Mouse (Mus musculus) neural tube, embryonic 11.5 days (tissue): ENCODE results near the gene Bcl11b. TPM values are rescaled to one million over a fixed set of nuclear protein-coding genes. Genes with fewer than 3 reads are reported as not detected.

ENCODE experiments used
- ATAC-seq: fragments of 200-750 bp; cut with Nextera tagmentation; 2 replicates; pipeline ENCODE4 v1.8.0; 2017; ENCODE audit warnings: moderate number of reproducible peaks, mild to moderate bottlenecking, moderate TSS enrichment, moderate library complexity; ENCODE audit not compliant: insufficient read depth, low FRiP score, low TSS enrichment
- DNase-seq: peaks from one replicate; pipeline ENCODE4 v3.0.0-alpha.2; 2015; ENCODE audit warnings: low spot score
- H3K27ac ChIP-seq: fragments of 300-500 bp; sonication (generic); 2 replicates; pipeline ENCODE4 v1.5.1; 2014; ENCODE audit warnings: low read depth, mild to moderate bottlenecking, low read length
- H3K27me3 ChIP-seq: fragments of 300-500 bp; sonication (generic); 2 replicates; pipeline ENCODE4 v1.6.1; 2014; ENCODE audit warnings: mild to moderate bottlenecking, low read length, mixed read lengths; ENCODE audit not compliant: control insufficient read depth, insufficient read depth
- H3K36me3 ChIP-seq: fragments of 300-500 bp; sonication (generic); 2 replicates; pipeline ENCODE4 v1.6.1; 2014; ENCODE audit warnings: mild to moderate bottlenecking, low read length, moderate library complexity, mixed read lengths; ENCODE audit not compliant: control insufficient read depth, insufficient read depth
- H3K4me1 ChIP-seq: fragments of 300-500 bp; sonication (generic); 2 replicates; pipeline ENCODE4 v1.6.1; 2014; ENCODE audit warnings: low read length, mixed read lengths; ENCODE audit not compliant: control insufficient read depth, insufficient read depth
- H3K4me2 ChIP-seq: fragments of 300-500 bp; sonication (generic); 2 replicates; pipeline ENCODE4 v1.6.1; 2014; ENCODE audit warnings: low read depth, mild to moderate bottlenecking, moderate library complexity
- H3K4me3 ChIP-seq: fragments of 300-500 bp; sonication (generic); 2 replicates; pipeline ENCODE4 v1.5.1; 2014; ENCODE audit warnings: low read depth, low read length
- H3K9ac ChIP-seq: fragments of 300-500 bp; sonication (generic); 2 replicates; pipeline ENCODE4 v1.6.1; 2014; ENCODE audit warnings: mild to moderate bottlenecking, low read length
- H3K9me3 ChIP-seq: fragments of 300-500 bp; sonication (generic); 2 replicates; pipeline ENCODE4 v1.6.1; 2016; ENCODE audit warnings: low read length; ENCODE audit not compliant: control insufficient read depth
- WGBS: fragments of 180-500 bp; shearing (Covaris S2); extraction: QIAGEN DNeasy Blood & Tissue Kit; methylation state at CpG from one replicate; pipeline ENCODE4 v1.1.7; 2014; 5-methylcytosine and 5-hydroxymethylcytosine counted together
- polyA plus RNA-seq: library from polyadenylated mRNA; unstranded; fragments of >200 nt; fragmentation: Nextera tagmentation; extraction: Ambion mirVana; gene quantifications from 2 replicates; pipeline ENCODE4 v1.2.1, GENCODE M21; 2014

Gene Bcl11b
- polyA plus RNA-seq, 1 experiment from 2014 or later: 9.4 TPM

DNA sequence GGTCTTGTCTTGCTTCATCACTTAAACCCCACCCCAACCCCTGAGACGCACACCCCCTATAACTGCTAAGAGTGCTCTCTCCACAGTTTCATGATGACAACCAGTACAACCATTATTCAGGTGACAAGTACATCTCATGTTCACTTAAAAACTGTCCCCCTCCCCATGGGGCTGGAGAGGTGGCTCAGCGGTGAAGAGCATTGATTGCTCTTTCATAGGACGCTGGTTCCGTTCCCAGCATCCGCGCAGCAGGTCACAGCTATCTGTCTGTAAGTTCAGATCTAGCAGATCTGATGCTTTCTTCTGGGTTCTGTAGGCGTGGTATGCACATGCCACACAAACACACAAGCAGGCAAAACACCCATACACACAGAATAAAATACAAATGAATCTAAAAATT lies 81.2 kb downstream of the Bcl11b start:
- Histone ChIP-seq H3K4me3 (no peak overlapping the region), H3K27me3 (no peaks in the 10 kb centered on the region), H3K9ac (no peak overlapping the region), H3K36me3 (peaks cover under 1% of the 10 kb centered on the region; the same call in 1 of the 2 replicates), H3K9me3 (no peaks in the 10 kb centered on the region), H3K4me2 (no peak overlapping the region), H3K4me1 (peaks cover 11% of the 10 kb centered on the region), H3K27ac (no peak overlapping the region)
- DNase-seq (no peak), ATAC-seq (no peak)
- 92% methylated on average over 7 of the region's 7 CpGs for WGBS

GRCm38 (mm10) chr12:107921566-107921965 lies 81.8 kb downstream of the Bcl11b start:
- Histone ChIP-seq H3K27ac (no peak overlapping the region), H3K9ac (no peak overlapping the region), H3K4me1 (peaks cover 11% of the 10 kb centered on the region), H3K27me3 (no peaks in the 10 kb centered on the region), H3K4me3 (no peak overlapping the region), H3K36me3 (peaks cover 7% of the 10 kb centered on the region), H3K9me3 (peaks cover under 1% of the 10 kb centered on the region), H3K4me2 (no peak overlapping the region)
- DNase-seq: no peak
- ATAC-seq: no peak
- WGBS: 90% methylated on average over 7 of the region's 7 CpGs

- no peak for ATAC-seq
- H3K9me3 ChIP-seq: peaks cover 3% of the 10 kb centered on the region
- H3K4me3 ChIP-seq: no peak overlapping the region
- H3K27ac ChIP-seq: no peak overlapping the region
- H3K4me2 ChIP-seq: no peak overlapping the region
- H3K27me3 ChIP-seq: no peaks in the 10 kb centered on the region
- H3K36me3 ChIP-seq: peaks cover 11% of the 10 kb centered on the region
- no peak overlapping the region for H3K9ac ChIP-seq
- 61% methylated on average over 6 of the region's 6 CpGs for WGBS
- DNase-seq: no peak
- peaks cover 11% of the 10 kb centered on the region for H3K4me1 ChIP-seq
Measured at GRCm38 (mm10) chr12:107921154-107921553, 82.2 kb downstream of the Bcl11b start.

DNA sequence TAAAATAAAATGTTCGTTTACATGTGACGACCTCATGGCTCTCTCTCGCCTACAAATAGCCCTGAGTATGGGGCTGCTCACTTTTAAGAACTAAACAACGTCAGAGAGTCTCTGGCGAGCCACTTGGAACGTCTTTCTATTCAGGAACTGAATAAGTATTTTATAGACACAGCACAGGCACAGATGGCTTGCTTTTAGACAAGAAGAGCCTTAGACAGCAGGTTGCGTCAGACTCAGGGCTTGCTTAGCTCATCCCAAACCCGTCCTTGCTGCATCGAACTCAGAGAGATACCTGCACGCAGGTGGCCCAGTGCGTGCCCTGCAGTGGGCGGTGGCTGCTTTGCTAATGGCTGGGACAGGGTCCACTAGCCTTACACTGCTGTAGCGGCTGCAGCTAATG lies 82.7 kb downstream of the Bcl11b start:
- WGBS: 78% methylated on average over 13 of the region's 13 CpGs
- Histone ChIP-seq H3K27ac (no peak overlapping the region), H3K4me2 (no peak overlapping the region)

GRCm38 (mm10) chr12:107920076-107920475 lies 83.3 kb downstream of the Bcl11b start:
- ATAC-seq: no peak
- Histone ChIP-seq H3K27ac (no peak overlapping the region), H3K27me3 (no peaks in the 10 kb centered on the region), H3K36me3 (peaks cover 21% of the 10 kb centered on the region), H3K4me1 (peaks cover 10% of the 10 kb centered on the region), H3K9ac (no peak overlapping the region), H3K4me2 (no peak overlapping the region), H3K4me3 (no peak overlapping the region), H3K9me3 (peaks cover 7% of the 10 kb centered on the region)
- no peak for DNase-seq
- 81% methylated on average over 2 of the region's 2 CpGs for WGBS

More for the DNA sequence above, 82.7 kb downstream of the Bcl11b start:
- Histone ChIP-seq H3K4me1 (peaks cover 11% of the 10 kb centered on the region), H3K36me3 (peaks cover 15% of the 10 kb centered on the region), H3K9ac (no peak overlapping the region), H3K9me3 (peaks cover 3% of the 10 kb centered on the region), H3K4me3 (no peak overlapping the region), H3K27me3 (no peaks in the 10 kb centered on the region)
- ATAC-seq: no peak
- no peak for DNase-seq

GRCm38 (mm10) chr12:107918779-107919178 lies 84.6 kb downstream of the Bcl11b start:
- H3K4me3 ChIP-seq: no peak overlapping the region
- no peak overlapping the region for H3K4me2 ChIP-seq
- peaks cover 7% of the 10 kb centered on the region for H3K9me3 ChIP-seq
- no peak overlapping the region for H3K9ac ChIP-seq
- DNase-seq (no peak), ATAC-seq (no peak)
- H3K36me3 ChIP-seq: peaks cover 21% of the 10 kb centered on the region
- 87% methylated on average over 6 of the region's 6 CpGs for WGBS
- H3K27ac ChIP-seq: no peak overlapping the region
- H3K4me1 ChIP-seq: peaks cover 7% of the 10 kb centered on the region
- H3K27me3 ChIP-seq: no peaks in the 10 kb centered on the region

DNA sequence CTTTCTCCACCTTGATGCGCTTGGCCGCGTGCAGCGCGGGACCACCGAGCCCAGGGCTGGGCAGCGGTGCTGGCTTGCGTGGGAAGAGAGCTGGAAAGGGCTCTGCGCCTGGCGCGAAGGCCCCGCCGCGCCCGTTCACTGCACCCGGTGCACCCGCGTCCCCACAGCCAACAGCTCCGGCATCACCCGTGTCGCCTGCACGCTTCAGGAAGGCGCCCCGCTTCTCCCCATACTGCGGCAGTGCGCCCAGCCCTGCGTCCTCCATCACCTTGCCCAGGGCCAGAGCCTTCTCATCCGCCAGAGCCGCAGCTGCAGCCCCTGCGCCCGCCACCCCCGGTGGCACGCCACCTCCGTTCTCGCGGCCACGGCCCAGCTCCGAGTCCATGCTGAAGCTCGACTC lies 87.4 kb downstream of the Bcl11b start:
- H3K36me3 ChIP-seq: peaks cover 21% of the 10 kb centered on the region
- no peak for ATAC-seq
- no peak for DNase-seq
- peaks cover 7% of the 10 kb centered on the region for H3K9me3 ChIP-seq
- H3K27me3 ChIP-seq: no peaks in the 10 kb centered on the region
- no peak overlapping the region for H3K9ac ChIP-seq
- H3K4me2 ChIP-seq: no peak overlapping the region
- no peak overlapping the region for H3K4me3 ChIP-seq
- H3K27ac ChIP-seq: no peak overlapping the region
- peaks cover 3% of the 10 kb centered on the region for H3K4me1 ChIP-seq
- WGBS: 99% methylated on average over 30 of the region's 39 CpGs

DNA sequence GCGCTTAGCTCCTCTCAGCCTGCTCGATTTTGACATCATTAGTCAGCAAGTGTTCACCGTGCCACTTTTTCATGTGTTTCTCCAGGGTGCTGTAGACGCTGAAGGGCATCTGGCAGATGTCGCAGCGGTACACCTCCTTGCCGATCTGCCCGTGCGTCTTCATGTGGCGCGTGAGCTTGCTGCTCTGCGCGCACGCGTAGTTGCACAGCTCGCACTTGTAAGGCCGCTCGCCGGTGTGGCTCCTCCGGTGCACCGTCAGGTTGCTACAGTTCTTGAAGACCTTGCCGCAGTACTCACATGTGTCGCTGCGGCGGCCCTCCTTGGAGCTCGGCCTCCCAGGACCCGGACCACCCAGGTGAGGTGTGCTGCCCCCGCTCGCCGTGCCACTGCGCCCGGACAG lies 88.0 kb downstream of the Bcl11b start:
- DNase-seq: no peak
- H3K4me1 ChIP-seq: no peaks in the 10 kb centered on the region
- no peaks in the 10 kb centered on the region for H3K27me3 ChIP-seq
- no peak overlapping the region for H3K4me3 ChIP-seq
- no peak overlapping the region for H3K27ac ChIP-seq
- WGBS: 96% methylated on average over 32 of the region's 32 CpGs
- peaks cover 7% of the 10 kb centered on the region for H3K9me3 ChIP-seq
- H3K36me3 ChIP-seq: peaks cover 21% of the 10 kb centered on the region
- no peak overlapping the region for H3K9ac ChIP-seq
- ATAC-seq: no peak
- H3K4me2 ChIP-seq: no peak overlapping the region

DNA sequence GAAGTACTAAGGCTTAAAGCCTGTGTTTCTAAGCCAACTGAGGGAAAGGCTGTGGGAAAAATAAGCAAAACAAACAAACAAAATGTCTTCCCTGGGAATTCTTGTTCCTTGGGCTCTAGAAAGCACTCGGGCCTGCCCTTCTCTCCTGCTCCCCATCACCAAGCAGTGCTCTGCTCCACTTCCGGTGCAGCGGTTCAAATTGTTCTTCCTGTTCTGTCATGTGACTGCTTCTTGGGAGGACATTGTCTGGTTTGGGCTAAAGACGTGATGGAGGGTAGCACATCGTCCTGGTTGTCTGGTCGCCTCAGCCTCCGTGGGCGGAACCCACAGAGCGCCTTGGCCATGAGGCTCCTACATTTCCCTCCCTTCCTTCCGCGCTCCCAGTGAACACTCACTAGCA lies 94.6 kb downstream of the Bcl11b start:
- H3K36me3 ChIP-seq: no peaks in the 10 kb centered on the region
- DNase-seq (no peak), ATAC-seq (no peak)
- WGBS: 90% methylated on average over 11 of the region's 11 CpGs
- no peaks in the 10 kb centered on the region for H3K27me3 ChIP-seq
- no peaks in the 10 kb centered on the region for H3K4me1 ChIP-seq
- no peak overlapping the region for H3K4me2 ChIP-seq
- no peak overlapping the region for H3K4me3 ChIP-seq
- no peak overlapping the region for H3K9ac ChIP-seq
- H3K9me3 ChIP-seq: no peaks in the 10 kb centered on the region
- no peak overlapping the region for H3K27ac ChIP-seq
